Mouse (Mus musculus) gastrocnemius, adult 8-10 months (tissue): Measurements from ENCODE around the gene Lao1. TPM values are rescaled to one million over a fixed set of nuclear protein-coding genes. Genes with fewer than 3 reads are reported as not detected.
"Not testable (repeated sequence)": the region's sequence is repeated elsewhere in the genome, so short reads cannot be mapped to it uniquely, and the experiment has no call there.

Experiments
- DNase-seq, 2 experiments: peaks; one replicate each; pipeline ENCODE4 v3.0.0; 2022; ENCODE audit warnings: low spot score in 2 of 2
- total RNA-seq, 4 experiments: library from RNA; stranded (reverse); gene quantifications; 2 replicates each; pipeline ENCODE4 v1.2.4; 2022

The Lao1 gene
- total RNA-seq, result under 1 TPM; 0.17 to 0.24 (median 0.22) TPM

- DNase-seq, result peak in 1 of 2 experiments; percentile 5
Observed at GRCm38 (mm10) chr4:118961141-118961628, at the start of gene Lao1. TSS of gene Lao1 (plus strand) at chr4:118961578.

- not testable (repeated sequence) for DNase-seq
Observed at GRCm38 (mm10) chr4:118917365-118917764, 44.0 kb upstream of the Lao1 start, which contains the start of gene Olfr1329. TSS of gene Olfr1329 (minus strand) at chr4:118917465.

- DNase-seq, result not testable (repeated sequence)
Observed at GRCm38 (mm10) chr4:118931326-118931725, 30.1 kb upstream of the Lao1 start.

GRCm38 (mm10) chr4:118938512-118938911 lies 22.9 kb upstream of the Lao1 start, which contains the start of gene Olfr1328:
TSS of gene Olfr1328 (minus strand) at chr4:118938612.
- DNase-seq, result no peak

GRCm38 (mm10) chr4:118958812-118959211 lies 2.6 kb upstream of the Lao1 start:
- no peak for DNase-seq

GRCm38 (mm10) chr4:118967711-118968110 lies 6.3 kb downstream of the Lao1 start:
- DNase-seq, result no peak

GRCm38 (mm10) chr4:118973281-118973680 lies 11.9 kb downstream of the Lao1 start:
- no peak for DNase-seq

- no peak for DNase-seq
Observed at GRCm38 (mm10) chr4:118985291-118985690, 23.9 kb downstream of the Lao1 start.

- no peak for DNase-seq
Observed at GRCm38 (mm10) chr4:118988535-118988934, 27.2 kb downstream of the Lao1 start.

GRCm38 (mm10) chr4:118989331-118989730 lies 28.0 kb downstream of the Lao1 start:
- no peak for DNase-seq

GRCm38 (mm10) chr4:118991797-118992196 lies 30.4 kb downstream of the Lao1 start:
- no peak for DNase-seq

GRCm38 (mm10) chr4:118997127-118997542 lies 35.8 kb downstream of the Lao1 start:
- DNase-seq, result no peak

- no peak for DNase-seq
Observed at GRCm38 (mm10) chr4:118999691-119000486, 38.5 kb downstream of the Lao1 start.

- DNase-seq, result no peak
Observed at GRCm38 (mm10) chr4:119001696-119002095, 40.3 kb downstream of the Lao1 start.

- DNase-seq, result no peak
Observed at GRCm38 (mm10) chr4:119002512-119002911, 41.1 kb downstream of the Lao1 start.

- DNase-seq, result no peak
Observed at GRCm38 (mm10) chr4:119004178-119004577, 42.8 kb downstream of the Lao1 start.

- peak; percentile 61 to 63 for DNase-seq
Observed at GRCm38 (mm10) chr4:119004613-119005339, 43.4 kb downstream of the Lao1 start.

- no peak for DNase-seq
Observed at GRCm38 (mm10) chr4:119007602-119008001, 46.2 kb downstream of the Lao1 start.

- DNase-seq, result peak in 1 of 2 experiments; percentile 30
Observed at GRCm38 (mm10) chr4:119008476-119008875, 47.1 kb downstream of the Lao1 start.

- DNase-seq, result no peak
Observed at GRCm38 (mm10) chr4:119009814-119010213, 48.4 kb downstream of the Lao1 start.

- DNase-seq, result no peak
Observed at GRCm38 (mm10) chr4:119011050-119011680, 49.8 kb downstream of the Lao1 start.

GRCm38 (mm10) chr4:119013031-119013430 lies 51.7 kb downstream of the Lao1 start:
- DNase-seq, result no peak
